Mouse (Mus musculus) 3T3-L1 (cell line): Measurements from ENCODE around the gene Gse1.

Experiments used
- DNase-seq: peaks from one replicate; pipeline ENCODE4 v3.0.0-alpha.2; 2015; ENCODE audit warnings: low read depth, low spot score

Gene Gse1

GRCm38 (mm10) chr8:120476711-120477575, 248.7 kb downstream of the Gse1 start:
- DNase-seq = no peak

DNA sequence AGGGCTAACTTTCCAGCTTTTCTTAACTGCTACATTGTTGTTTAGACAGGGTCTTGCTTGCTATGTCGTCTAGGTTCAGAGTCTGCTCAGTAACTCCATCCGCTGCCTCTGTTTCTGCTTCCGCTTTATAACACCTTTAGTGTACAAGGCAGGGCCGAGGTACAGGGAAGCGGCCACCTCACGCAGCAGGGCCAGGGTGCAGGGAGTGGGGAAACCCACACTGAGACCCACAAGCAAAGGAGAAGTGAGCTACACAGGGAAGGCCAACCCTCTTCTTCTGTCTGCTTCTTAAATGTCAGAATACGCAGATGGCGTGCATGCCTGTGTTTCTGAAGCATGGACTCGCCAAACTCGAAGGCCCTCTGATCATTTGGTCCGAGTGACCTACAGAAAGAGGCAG, 250.5 kb downstream of the Gse1 start:
- DNase-seq = no peak

DNA sequence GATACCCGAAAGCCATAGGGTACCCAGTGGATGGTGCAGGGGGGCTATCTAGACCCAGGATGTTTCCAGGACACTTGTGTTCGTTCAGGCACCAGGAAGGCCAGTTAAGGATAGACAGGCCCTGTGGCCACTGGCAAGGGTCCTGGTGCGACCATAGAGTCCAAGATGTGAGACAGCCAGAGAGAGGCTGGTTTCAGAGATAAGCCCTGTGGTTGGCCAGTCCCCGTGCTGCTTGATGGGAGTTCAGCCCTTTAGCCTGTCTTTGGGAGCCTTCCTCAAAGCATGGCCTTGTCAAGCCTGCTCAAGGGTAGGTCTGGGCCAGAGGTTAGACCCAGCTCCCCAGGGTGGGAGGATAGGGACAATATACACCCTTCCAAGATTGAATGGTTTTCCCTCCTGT, 251.4 kb downstream of the Gse1 start:
- DNase-seq = no peak

GRCm38 (mm10) chr8:120482015-120482689, 253.9 kb downstream of the Gse1 start:
- no peak for DNase-seq

DNA sequence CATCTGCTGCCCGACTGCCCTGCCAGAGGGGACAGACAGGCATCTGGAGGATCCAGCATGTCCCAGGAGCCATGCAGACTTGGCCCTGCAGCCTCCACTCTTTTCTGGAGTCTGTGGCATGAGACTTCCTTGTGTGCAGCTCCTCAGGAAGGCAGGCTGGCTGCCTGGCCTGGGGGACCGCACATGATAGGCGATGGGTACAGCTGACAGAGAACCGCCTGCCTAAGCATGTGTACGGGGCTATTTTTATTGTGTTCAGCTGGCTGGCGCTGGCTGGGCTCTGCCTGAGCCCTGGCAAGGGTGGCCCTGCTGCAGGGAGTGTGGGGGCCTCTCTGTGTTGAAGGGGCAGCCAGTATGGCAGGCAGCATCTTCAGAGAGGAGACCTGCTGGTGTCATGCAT, 256.2 kb downstream of the Gse1 start:
- DNase-seq = no peak

- DNase-seq = no peak
These were observed 256.9 kb downstream of the Gse1 start for GRCm38 (mm10) chr8:120485116-120485515.

- DNase-seq = no peak
These were observed 257.6 kb downstream of the Gse1 start for GRCm38 (mm10) chr8:120485551-120486476.

GRCm38 (mm10) chr8:120486477-120487376, 258.5 kb downstream of the Gse1 start:
- peak; percentile 76 for DNase-seq

GRCm38 (mm10) chr8:120487377-120487728, 259.1 kb downstream of the Gse1 start:
- no peak for DNase-seq

DNA sequence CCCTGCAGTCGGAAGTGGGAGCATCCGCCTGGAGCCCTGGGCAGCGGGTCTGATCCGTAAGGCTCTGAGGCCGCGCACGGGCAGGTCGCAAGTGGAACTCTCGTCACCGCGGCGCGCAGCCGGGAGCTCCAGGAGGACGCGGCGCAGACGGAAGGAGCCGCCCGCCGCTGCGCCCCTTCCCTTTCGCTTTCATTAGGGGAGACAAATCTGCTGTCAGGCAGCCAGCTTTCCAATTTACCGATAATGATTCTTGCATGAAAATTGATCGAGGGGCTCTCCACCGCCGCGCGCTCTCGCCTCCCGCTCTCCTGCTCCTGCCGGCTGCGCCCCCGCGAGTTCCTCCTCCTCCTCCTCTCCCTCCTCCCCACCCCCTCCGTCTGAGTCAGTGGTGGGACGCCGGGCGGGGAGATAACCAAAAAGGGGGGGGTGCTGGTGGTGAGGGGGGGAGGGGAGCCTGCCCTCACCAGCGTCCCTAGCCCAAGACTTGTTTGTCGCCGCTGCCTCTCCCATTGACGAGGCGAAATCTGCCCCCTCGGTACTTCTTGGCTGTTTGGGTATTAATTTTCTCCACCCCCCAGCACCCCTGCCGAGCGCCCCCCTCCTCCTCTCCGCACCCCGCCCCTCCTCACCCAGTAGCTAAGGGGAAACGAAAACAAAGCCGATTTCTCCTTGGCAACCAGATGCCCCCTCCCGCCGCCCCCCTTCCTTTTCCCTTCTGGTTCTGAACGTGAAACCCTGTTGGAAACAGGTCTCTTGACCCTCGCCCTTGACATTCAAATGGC, 259.7 kb downstream of the Gse1 start:
- DNase-seq = peak; percentile 59

DNA sequence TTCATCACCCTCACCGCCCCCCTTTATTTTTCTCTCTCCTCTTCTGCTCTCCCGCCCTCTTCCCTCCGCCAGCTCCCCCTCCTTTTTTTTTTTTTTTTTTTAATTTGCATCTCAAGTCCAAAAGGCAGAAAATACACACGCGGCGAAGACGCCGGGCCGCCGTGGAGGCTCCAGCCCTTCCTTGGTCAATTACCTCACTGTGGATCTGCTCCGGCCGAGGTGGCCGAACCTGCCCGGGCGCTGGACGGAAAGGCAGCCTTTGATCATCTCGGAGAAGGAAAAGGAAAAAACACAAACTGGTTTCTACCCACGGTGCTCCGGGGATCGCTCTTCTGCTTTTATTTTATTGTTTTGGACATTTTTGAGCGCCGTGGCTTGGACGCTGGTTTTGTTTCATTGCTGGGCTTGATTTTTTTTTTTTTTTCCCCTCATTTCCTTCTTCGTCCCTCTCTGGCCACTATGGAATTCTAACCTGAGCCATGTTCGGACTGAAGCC, 260.4 kb downstream of the Gse1 start:
- DNase-seq = peak; percentile 32

- DNase-seq = no peak
These were observed 261.0 kb downstream of the Gse1 start for GRCm38 (mm10) chr8:120489142-120489754.

DNA sequence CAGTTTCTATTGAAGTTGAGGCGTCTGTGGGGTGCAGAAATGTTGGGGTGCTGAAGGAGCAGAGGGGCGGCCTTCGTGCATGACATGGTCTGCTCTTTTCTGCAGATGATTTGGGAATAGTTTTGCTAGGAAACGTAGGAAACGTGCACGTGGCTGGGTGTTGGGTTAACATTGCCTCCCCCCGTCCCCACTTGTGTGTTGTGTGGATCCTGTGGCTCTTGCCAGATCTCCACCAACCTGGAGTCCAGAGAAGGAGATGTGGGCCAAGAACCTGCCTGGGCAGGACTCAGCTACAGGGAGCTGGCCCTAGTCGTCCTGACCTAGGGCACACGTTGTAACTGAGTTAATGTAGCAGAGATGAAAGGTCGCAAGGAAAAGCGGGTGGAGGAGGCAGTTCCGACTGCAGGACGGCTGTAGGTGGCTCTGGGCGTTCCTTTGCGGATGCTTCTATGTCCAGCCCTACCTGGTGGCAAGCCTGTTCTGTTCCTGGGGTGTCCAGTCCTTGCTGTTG, 261.6 kb downstream of the Gse1 start:
- DNase-seq = no peak

DNA sequence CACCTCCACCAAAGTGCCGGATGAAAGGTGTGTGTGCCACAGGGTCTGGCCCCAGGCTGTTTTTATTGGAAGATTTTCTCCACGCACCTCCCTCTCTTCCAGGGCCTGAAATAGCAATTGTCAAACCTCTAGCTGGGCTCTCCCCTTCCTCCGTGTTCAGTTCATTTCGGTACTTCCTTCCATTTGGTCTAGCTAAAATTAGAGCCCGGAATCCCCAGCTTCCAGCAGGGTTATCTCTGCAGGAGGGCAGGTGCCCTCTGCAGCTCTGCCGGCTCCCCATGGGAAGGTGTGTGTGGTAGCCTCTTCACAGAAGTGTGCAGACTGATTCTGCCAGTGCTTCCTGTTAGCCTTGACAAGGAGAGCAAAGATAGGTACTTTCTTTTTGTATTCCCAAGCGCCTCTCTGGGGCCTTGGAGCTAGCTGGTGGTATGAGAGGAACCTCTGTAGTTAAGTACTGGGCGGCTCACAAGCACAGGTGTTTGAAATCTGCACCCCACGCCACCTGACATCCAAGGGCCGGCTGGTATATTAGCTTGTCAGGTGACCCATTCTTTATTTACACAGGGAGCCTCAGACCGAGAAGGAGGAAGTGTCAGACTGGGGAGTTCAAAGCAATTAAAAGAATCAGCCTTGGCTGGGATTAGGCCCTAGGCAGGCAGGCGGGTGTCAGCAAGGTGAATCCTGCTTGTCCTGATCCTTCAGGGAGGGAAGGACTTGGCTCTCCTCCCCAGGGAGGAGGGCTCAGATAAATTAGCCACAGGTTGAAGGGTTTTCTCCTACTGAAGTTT, 262.3 kb downstream of the Gse1 start:
- DNase-seq = no peak

GRCm38 (mm10) chr8:120491166-120491793, 263.0 kb downstream of the Gse1 start:
- no peak for DNase-seq

DNA sequence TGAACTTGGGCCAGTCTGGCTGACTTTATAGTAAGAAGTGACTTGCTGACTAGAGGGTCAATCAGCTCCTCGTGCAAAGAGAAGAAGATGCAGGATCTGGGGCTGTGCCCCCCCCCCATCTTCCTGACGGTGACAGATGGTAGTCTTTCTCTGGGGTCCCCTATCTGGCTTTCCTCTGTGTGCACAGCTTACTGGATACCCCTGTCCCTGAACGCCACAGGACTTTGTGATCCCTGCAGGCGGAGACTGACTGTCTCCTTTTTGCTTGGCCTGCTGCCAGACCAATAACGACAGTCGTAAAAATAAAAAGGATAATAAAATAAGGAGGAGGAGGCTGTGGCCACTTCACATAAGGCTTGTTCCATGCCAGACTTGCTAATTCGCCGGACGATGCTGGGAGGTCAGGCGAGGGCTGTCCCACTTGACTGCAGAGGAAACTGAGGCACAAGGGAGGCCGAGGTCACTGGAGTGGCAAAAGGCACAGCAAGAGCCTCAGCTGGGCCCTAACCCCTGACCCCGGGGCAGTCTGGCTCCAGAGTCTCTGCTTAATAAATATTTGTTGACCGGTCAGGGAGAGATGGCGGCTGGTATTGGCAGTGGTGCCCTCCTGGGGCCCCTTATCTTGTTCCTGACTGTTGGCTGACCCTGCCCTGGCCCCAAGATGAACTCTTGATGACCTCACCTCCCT, 264.1 kb downstream of the Gse1 start:
- no peak for DNase-seq

DNA sequence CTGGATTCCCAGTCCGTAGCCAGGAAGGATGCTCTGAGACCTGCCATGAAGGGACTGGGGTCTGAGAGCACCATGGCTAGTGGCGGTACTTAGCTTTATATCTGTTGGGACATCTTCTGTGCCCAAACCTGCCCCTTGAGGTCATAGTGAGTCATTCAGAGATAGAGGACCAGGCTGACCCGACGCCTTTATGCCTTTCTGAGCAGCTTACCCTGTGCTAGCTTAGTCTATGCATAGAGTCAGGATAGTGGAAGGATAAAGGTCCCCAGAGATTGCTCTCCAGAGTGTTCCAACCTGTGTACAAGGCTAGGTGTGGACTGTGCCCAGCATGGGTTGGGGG, 264.6 kb downstream of the Gse1 start:
- DNase-seq = no peak
